Mouse (Mus musculus) large intestine, adult 2 months (tissue): ENCODE results near the gene Hist1h4c. TPM values are rescaled to one million over a fixed set of nuclear protein-coding genes. Genes with fewer than 3 reads are reported as not detected.
"Not testable (repeated sequence)": the region's sequence is repeated elsewhere in the genome, so short reads cannot be mapped to it uniquely, and the experiment has no call there.

ENCODE experiments used
- DNase-seq: peaks from one replicate; pipeline ENCODE4 v3.0.0-alpha.2; 2012; ENCODE audit warnings: low read depth, low spot score
- WGBS: fragments of 180-500 bp; shearing (Covaris S2); methylation state at CpG from one replicate; pipeline ENCODE4 v1.1.7; 2018; 5-methylcytosine and 5-hydroxymethylcytosine counted together
- polyA plus RNA-seq: library from polyadenylated mRNA; depleted of rRNA; stranded (reverse); fragments of >200 nt; gene quantifications from 2 replicates; pipeline ENCODE4 v1.2.3, GENCODE M21; 2012

The Hist1h4c gene
- polyA plus RNA-seq, 1 experiment, result 16.9 TPM

GRCm38 (mm10) chr13:23730479-23730878, 32.2 kb upstream of the Hist1h4c start:
- peak; percentile 87 for DNase-seq
- 20% methylated on average over 8 of the region's 8 CpGs for whole genome bisulfite sequencing

- 90% methylated on average over 5 of the region's 5 CpGs for WGBS
- DNase-seq, result no peak
These were observed 31.5 kb upstream of the Hist1h4c start for GRCm38 (mm10) chr13:23729706-23730105.

GRCm38 (mm10) chr13:23729192-23729525, 30.9 kb upstream of the Hist1h4c start:
- WGBS, result 88% methylated on average over 9 of the region's 9 CpGs
- DNase-seq, result no peak

GRCm38 (mm10) chr13:23728472-23729191, 30.4 kb upstream of the Hist1h4c start:
- WGBS, result 88% methylated on average over 18 of the region's 18 CpGs
- DNase-seq, result no peak

GRCm38 (mm10) chr13:23725213-23725612, 27.0 kb upstream of the Hist1h4c start:
- WGBS, result 38% methylated on average over 1 of the region's 1 CpGs
- DNase-seq, result no peak

GRCm38 (mm10) chr13:23724239-23724638, 26.0 kb upstream of the Hist1h4c start:
- no peak for DNase-seq
- WGBS, result 91% methylated on average over 4 of the region's 4 CpGs

- WGBS, result 24% methylated on average over 2 of the region's 2 CpGs
- DNase-seq, result not testable (repeated sequence)
These were observed 19.5 kb upstream of the Hist1h4c start for GRCm38 (mm10) chr13:23717593-23718245.

GRCm38 (mm10) chr13:23717176-23717575, 18.9 kb upstream of the Hist1h4c start:
- DNase-seq, result no peak
- 70% methylated on average over 11 of the region's 11 CpGs for WGBS

GRCm38 (mm10) chr13:23716261-23717042, 18.2 kb upstream of the Hist1h4c start:
- no peak for DNase-seq
- WGBS, result 78% methylated on average over 5 of the region's 5 CpGs

GRCm38 (mm10) chr13:23710374-23711089, 12.3 kb upstream of the Hist1h4c start, which contains the start of gene Hfe:
Gene Hfe, minus strand, starts transcription at chr13:23710854.
- 2% methylated on average over 17 of the region's 17 CpGs for WGBS
- DNase-seq, result no peak

GRCm38 (mm10) chr13:23709714-23710373, 11.6 kb upstream of the Hist1h4c start:
- WGBS, result 13% methylated on average over 15 of the region's 15 CpGs
- no peak for DNase-seq

- 44% methylated on average over 4 of the region's 4 CpGs for WGBS
- DNase-seq, result no peak
These were observed 10.4 kb upstream of the Hist1h4c start for GRCm38 (mm10) chr13:23708654-23709053.

- 89% methylated on average over 4 of the region's 4 CpGs for WGBS
- no peak for DNase-seq
These were observed 9.8 kb upstream of the Hist1h4c start for GRCm38 (mm10) chr13:23708041-23708440.

GRCm38 (mm10) chr13:23706771-23707170, 8.5 kb upstream of the Hist1h4c start:
- WGBS, result 96% methylated on average over 12 of the region's 12 CpGs
- no peak for DNase-seq

- WGBS, result 91% methylated on average over 7 of the region's 7 CpGs
- no peak for DNase-seq
These were observed 7.6 kb upstream of the Hist1h4c start for GRCm38 (mm10) chr13:23705751-23706356.

- WGBS, result 46% methylated on average over 2 of the region's 2 CpGs
- not testable (repeated sequence) for DNase-seq
These were observed 4.5 kb upstream of the Hist1h4c start for GRCm38 (mm10) chr13:23702801-23703200.

- no peak for DNase-seq
- 70% methylated on average over 4 of the region's 4 CpGs for WGBS
These were observed 4.0 kb upstream of the Hist1h4c start for GRCm38 (mm10) chr13:23702220-23702619.

- DNase-seq, result peak; percentile 63
- 20% methylated on average over 8 of the region's 8 CpGs for WGBS
These were observed 2.7 kb upstream of the Hist1h4c start for GRCm38 (mm10) chr13:23700786-23701520.
